Mouse (Mus musculus) MEL (cell line): ENCODE data around the gene Eme1. TPM values are rescaled to one million over a fixed set of nuclear protein-coding genes. Genes with fewer than 3 reads are reported as not detected.
"Not testable (repeated sequence)": the region's sequence is repeated elsewhere in the genome, so short reads cannot be mapped to it uniquely, and the experiment has no call there.

Source experiments
- DNase-seq: peaks from one replicate; pipeline ENCODE4 v3.0.0; 2011; ENCODE audit warnings: low read depth, low spot score
- H3K27ac ChIP-seq: 2 replicates; pipeline ENCODE4 v1.5.1; 2012; ENCODE audit warnings: low read depth, mild to moderate bottlenecking, control low read depth, low read length, moderate library complexity; ENCODE audit not compliant: control insufficient read depth
- H3K27me3 ChIP-seq, 2 experiments: fragments of 150-350 bp in 1 of 2; sonication (generic) in 1 of 2; 2 replicates each; pipeline ENCODE4 v1.6.1; 2012; ENCODE audit warnings: low read length in 2 of 2, mild to moderate bottlenecking in 2 of 2, improper control_type of control experiment in 1 of 2, moderate library complexity in 1 of 2; ENCODE audit not compliant: insufficient read depth in 2 of 2, control insufficient read depth in 1 of 2
- H3K36me3 ChIP-seq, 2 experiments: 2 replicates each; pipeline ENCODE4 v1.6.1; 2012 to 2014; ENCODE audit warnings: low read length in 2 of 2, improper control_type of control experiment in 1 of 2, inconsistent platforms in 1 of 2, mild to moderate bottlenecking in 1 of 2; ENCODE audit not compliant: insufficient read depth in 2 of 2, control insufficient read depth in 1 of 2
- H3K4me1 ChIP-seq, 2 experiments: fragments of 150-350 bp in 1 of 2; sonication (generic) in 1 of 2; 2 replicates each; pipeline ENCODE4 v1.6.1; 2012; ENCODE audit warnings: low read length in 2 of 2, improper control_type of control experiment in 1 of 2, mild to moderate bottlenecking in 1 of 2; ENCODE audit not compliant: insufficient read depth in 2 of 2, control insufficient read depth in 1 of 2
- H3K4me3 ChIP-seq, 2 experiments: fragments of 150-350 bp in 1 of 2; sonication (generic) in 1 of 2; 2 replicates each; pipeline ENCODE4 v1.5.1; 2012; ENCODE audit warnings: low read depth in 2 of 2, low read length in 2 of 2, mild to moderate bottlenecking in 2 of 2, moderate library complexity in 2 of 2, control low read depth in 1 of 2, improper control_type of control experiment in 1 of 2; ENCODE audit not compliant: control insufficient read depth in 1 of 2, insufficient read depth in 1 of 2
- H3K79me2 ChIP-seq: 2 replicates; pipeline ENCODE4 v1.6.1; 2012; ENCODE audit warnings: mild to moderate bottlenecking, low read length, moderate library complexity; ENCODE audit not compliant: control insufficient read depth, poor library complexity, insufficient read depth
- H3K9ac ChIP-seq: 2 replicates; pipeline ENCODE4 v1.6.1; 2012; ENCODE audit warnings: low read depth, mild to moderate bottlenecking, control low read depth, low read length, moderate library complexity; ENCODE audit not compliant: control insufficient read depth, poor library complexity, severe bottlenecking
- H3K9me3 ChIP-seq: fragments of 150-350 bp; sonication (generic); replicated peaks from 2 replicates; pipeline ENCODE4 v1.6.1; 2012; ENCODE audit warnings: mild to moderate bottlenecking, low read length, improper control_type of control experiment, moderate library complexity; ENCODE audit not compliant: insufficient read depth
- CHD2 ChIP-seq: IDR thresholded peaks from 2 replicates; pipeline ENCODE4 v1.6.1; 2011; ENCODE audit warnings: low read length, improper control_type of control experiment
- MAX ChIP-seq: IDR thresholded peaks from 2 replicates; pipeline ENCODE4 v1.6.1; 2011; ENCODE audit warnings: low read length, improper control_type of control experiment
- NRF1 ChIP-seq: IDR thresholded peaks from 2 replicates; pipeline ENCODE4 v1.6.1; 2014; ENCODE audit warnings: low read depth, mild to moderate bottlenecking, inconsistent platforms, low read length, improper control_type of control experiment, moderate library complexity; ENCODE audit not compliant: poor library complexity, insufficient read depth, severe bottlenecking
- POLR2A ChIP-seq, 2 experiments: IDR thresholded peaks; 2 replicates each; pipeline ENCODE4 v1.6.1; 2011 to 2012; ENCODE audit warnings: low read length in 2 of 2, mild to moderate bottlenecking in 2 of 2, control low read depth in 1 of 2, improper control_type of control experiment in 1 of 2, low read depth in 1 of 2, moderate library complexity in 1 of 2; ENCODE audit not compliant: control insufficient read depth in 1 of 2, insufficient read depth in 1 of 2, poor library complexity in 1 of 2
- POLR2AphosphoS2 ChIP-seq: IDR thresholded peaks from 2 replicates; pipeline ENCODE4 v1.6.1; 2011; ENCODE audit warnings: low read length, improper control_type of control experiment
- POLR2AphosphoS5 ChIP-seq: IDR thresholded peaks from 2 replicates; pipeline ENCODE4 v1.6.1; 2012; ENCODE audit warnings: low read depth, borderline replicate concordance, mild to moderate bottlenecking, inconsistent platforms, low read length, moderate library complexity, mixed read lengths
- RCOR1 ChIP-seq: IDR thresholded peaks from 2 replicates; pipeline ENCODE4 v1.6.1; 2012; ENCODE audit warnings: low read depth, mild to moderate bottlenecking, inconsistent platforms, low read length, improper control_type of control experiment
- SMC3 ChIP-seq: IDR thresholded peaks from 2 replicates; pipeline ENCODE4 v1.6.1; 2011; ENCODE audit warnings: low read depth, low read length, improper control_type of control experiment
- ZMIZ1 ChIP-seq: IDR thresholded peaks from 2 replicates; pipeline ENCODE4 v1.6.1; 2012; ENCODE audit warnings: low read depth, mild to moderate bottlenecking, inconsistent platforms, low read length, improper control_type of control experiment, moderate library complexity
- ZNF384 ChIP-seq: IDR thresholded peaks from 2 replicates; pipeline ENCODE4 v1.6.1; 2012; ENCODE audit warnings: low read depth, mild to moderate bottlenecking, inconsistent platforms, low read length, improper control_type of control experiment
- polyA plus RNA-seq, 2 experiments: library from polyadenylated mRNA; stranded (reverse) in 1 of 2; unstranded in 1 of 2; fragments of >175 nt in 1 of 2; fragments of >200 nt in 1 of 2; gene quantifications; 2 replicates each; pipeline versions ENCODE4 v1.2.1 to v1.2.4; 2012; ENCODE audit warnings: low replicate concordance in 2 of 2, low read depth in 1 of 2; ENCODE audit not compliant: insufficient read length in 2 of 2, insufficient read depth in 1 of 2, missing spikeins in 1 of 2
- total RNA-seq: library from RNA; depleted of rRNA; stranded (reverse); fragments of 300-350 nt; gene quantifications from 2 replicates; pipeline ENCODE4 v1.2.3, GENCODE M21; 2012

Eme1 gene
- total and polyA plus RNA-seq, 3 experiments: 41.8 to 54.9 TPM; not detected in 1

GRCm38 (mm10) chr11:94651241-94651640 lies 2.5 kb downstream of the Eme1 start:
- H3K27me3 ChIP-seq, H3K4me3 ChIP-seq, DNase-seq, H3K9me3 ChIP-seq, H3K9ac ChIP-seq, H3K4me1 ChIP-seq, H3K27ac ChIP-seq: not testable (repeated sequence)
- Histone ChIP-seq H3K79me2 (peaks cover 28% of the 10 kb centered on the region), H3K36me3 (peaks cover 3 to 17% of the 10 kb centered on the region in 2 experiments; a peak in 2 of 4 replicates)
- peak; percentile 66 for TF ChIP-seq ZNF384

GRCm38 (mm10) chr11:94646457-94646856 lies 7.3 kb downstream of the Eme1 start:
- Histone ChIP-seq H3K27me3 (no peaks in the 10 kb centered on the region), H3K4me3 (no peak overlapping the region), H3K4me1 (no peaks in the 10 kb centered on the region), H3K79me2 (no peaks in the 10 kb centered on the region), H3K9me3 (no peaks in the 10 kb centered on the region), H3K9ac (no peak overlapping the region), H3K27ac (no peak overlapping the region), H3K36me3 (peaks cover 0 to 8% of the 10 kb centered on the region in 2 experiments; a peak in 2 of 4 replicates)
- DNase-seq: no peak
- TF ChIP-seq RCOR1: no peak
- peak; percentile 55; the same call in 1 of the 2 replicates for TF ChIP-seq POLR2AphosphoS2
- TF ChIP-seq POLR2AphosphoS5: 0 out of 2 replicates have a peak, but pooled peaks have one; percentile 29
- TF ChIP-seq POLR2A (IDR thresholded peaks at IDR 0.05; ENCODE audit: control insufficient read depth in 1 of 2, insufficient read depth in 1 of 2, low read depth in 1 of 2, low read length in 2 of 2, poor library complexity in 1 of 2): peak in 1 of 2 experiments; percentile 34; a peak in 2 of 4 replicates

- DNase-seq: peak; percentile 32
- no peak overlapping the region for H3K9ac ChIP-seq
- H3K79me2 ChIP-seq: no peaks in the 10 kb centered on the region
- H3K27ac ChIP-seq: no peak overlapping the region
- H3K36me3 ChIP-seq: peaks cover 0 to 12% of the 10 kb centered on the region in 2 experiments; a peak in 2 of 4 replicates
- H3K4me1 ChIP-seq: no peaks in the 10 kb centered on the region
- H3K4me3 ChIP-seq: no peak overlapping the region
- H3K9me3 ChIP-seq: no peaks in the 10 kb centered on the region
- TF ChIP-seq POLR2AphosphoS2 (peak; percentile 82), NRF1 (no peak), ZMIZ1 (peak; percentile 80), MAX (no peak), POLR2A (IDR thresholded peaks at IDR 0.05; ENCODE audit: control insufficient read depth in 1 of 2, insufficient read depth in 1 of 2, low read depth in 1 of 2, low read length in 2 of 2, poor library complexity in 1 of 2) (peak in 1 of 2 experiments; percentile 53; a peak in 2 of 4 replicates), SMC3 (0 out of 2 replicates have a peak, but pooled peaks have one; percentile 24), CHD2 (peak; percentile 35; the same call in 1 of the 2 replicates)
- no peaks in the 10 kb centered on the region for H3K27me3 ChIP-seq
These were observed 9.1 kb downstream of the Eme1 start for GRCm38 (mm10) chr11:94644461-94645219.
